Mouse (Mus musculus) embryonic facial prominence, embryonic 13.5 days (tissue): ENCODE data around the gene Thy1. TPM values are rescaled to one million over a fixed set of nuclear protein-coding genes. Genes with fewer than 3 reads are reported as not detected.
A peak's percentile ranks its signal among the peaks of the same experiment; 100 is the strongest.

Source experiments
- ATAC-seq: fragments of 200-750 bp; cut with Nextera tagmentation; 2 replicates; pipeline ENCODE4 v1.8.0; 2017; ENCODE audit warnings: low read depth; ENCODE audit not compliant: insufficient number of reproducible peaks, insufficient read depth, low FRiP score, low TSS enrichment
- H3K27ac ChIP-seq: fragments of 300-500 bp; sonication (generic); 2 replicates; pipeline ENCODE4 v1.5.1; 2015; ENCODE audit warnings: moderate library complexity, mild to moderate bottlenecking, inconsistent platforms
- H3K27me3 ChIP-seq: fragments of 300-500 bp; sonication (generic); 2 replicates; pipeline ENCODE4 v1.6.1; 2015; ENCODE audit warnings: mild to moderate bottlenecking, inconsistent platforms
- H3K36me3 ChIP-seq: fragments of 300-500 bp; sonication (generic); 2 replicates; pipeline ENCODE4 v1.6.1; 2015; ENCODE audit warnings: mild to moderate bottlenecking, inconsistent platforms
- H3K4me1 ChIP-seq: fragments of 300-500 bp; sonication (generic); 2 replicates; pipeline ENCODE4 v1.6.1; 2015; ENCODE audit warnings: inconsistent platforms
- H3K4me2 ChIP-seq: fragments of 300-500 bp; sonication (generic); 2 replicates; pipeline ENCODE4 v1.6.1; 2015; ENCODE audit warnings: moderate library complexity, mild to moderate bottlenecking, inconsistent platforms
- H3K4me3 ChIP-seq: fragments of 300-500 bp; sonication (generic); 2 replicates; pipeline ENCODE4 v1.5.1; 2015; ENCODE audit warnings: mild to moderate bottlenecking, inconsistent platforms
- H3K9ac ChIP-seq: fragments of 300-500 bp; sonication (generic); 2 replicates; pipeline ENCODE4 v1.6.1; 2015; ENCODE audit warnings: mild to moderate bottlenecking, inconsistent platforms
- H3K9me3 ChIP-seq: fragments of 300-500 bp; sonication (generic); 2 replicates; pipeline ENCODE4 v1.6.1; 2016; ENCODE audit warnings: inconsistent platforms
- WGBS: fragments of 180-500 bp; shearing (Covaris S2); methylation state at CpG from one replicate; pipeline ENCODE4 v1.1.7; 2015; ENCODE audit warnings: mixed read lengths; 5-methylcytosine and 5-hydroxymethylcytosine counted together
- polyA plus RNA-seq: library from polyadenylated mRNA; unstranded; fragments of >200 nt; fragmentation: Nextera tagmentation; extraction: Ambion mirVana; gene quantifications from 2 replicates; pipeline ENCODE4 v1.2.1, GENCODE M21; 2015

The Thy1 gene
- polyA plus RNA-seq: 4.3 and 5.6 TPM in 2 replicates

GRCm38 (mm10) chr9:44042836-44043707 lies at the start of gene Thy1:
TSS of gene Thy1 (plus strand) at chr9:44043384.
- Histone ChIP-seq H3K4me3 (peak within 1 kb of the TSS; percentile 41), H3K27me3 (peaks cover 54% of the 10 kb centered on the region), H3K4me1 (peaks cover 22% of the 10 kb centered on the region), H3K4me2 (peak within 1 kb of the TSS; percentile 68), H3K27ac (no peak within 1 kb of the TSS), H3K36me3 (no peaks in the 10 kb centered on the region), H3K9ac (peak within 1 kb of the TSS; percentile 44), H3K9me3 (no peaks in the 10 kb centered on the region)
- WGBS: under 1% methylated on average over 30 of the region's 30 CpGs
- no peak for ATAC-seq

DNA sequence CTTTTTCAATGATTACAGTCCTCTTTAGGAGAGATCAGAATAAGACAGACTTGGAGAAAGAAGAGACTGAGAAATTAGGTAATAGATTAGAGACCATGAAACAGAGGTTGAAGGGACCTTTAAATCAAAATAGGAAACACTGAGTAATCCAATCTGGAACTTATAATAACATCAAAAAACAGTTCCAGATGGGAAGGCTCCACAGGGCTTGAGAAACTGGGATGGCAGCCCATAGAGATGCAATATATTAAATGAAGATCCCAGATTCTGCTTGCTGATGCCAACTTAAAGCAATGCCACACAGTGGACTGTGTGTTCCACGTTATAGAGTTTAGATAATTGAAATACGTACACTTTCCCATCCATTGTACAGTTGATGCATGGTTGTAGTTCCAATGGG lies 45.5 kb upstream of the Thy1 start:
- WGBS: 34% methylated on average over 2 of the region's 2 CpGs
- H3K4me3 ChIP-seq: no peak overlapping the region
- peaks cover 27% of the 10 kb centered on the region for H3K4me1 ChIP-seq
- no peak overlapping the region for H3K9ac ChIP-seq
- no peaks in the 10 kb centered on the region for H3K9me3 ChIP-seq
- H3K27me3 ChIP-seq: no peaks in the 10 kb centered on the region
- H3K36me3 ChIP-seq: no peaks in the 10 kb centered on the region
- no peak overlapping the region for H3K27ac ChIP-seq
- no peak for ATAC-seq
- H3K4me2 ChIP-seq: no peak overlapping the region

GRCm38 (mm10) chr9:43998851-43999250 lies 44.3 kb upstream of the Thy1 start:
- Histone ChIP-seq H3K4me1 (peaks cover 16% of the 10 kb centered on the region), H3K36me3 (no peaks in the 10 kb centered on the region), H3K4me2 (no peak overlapping the region), H3K27me3 (no peaks in the 10 kb centered on the region), H3K9ac (no peak overlapping the region), H3K4me3 (no peak overlapping the region), H3K9me3 (no peaks in the 10 kb centered on the region), H3K27ac (no peak overlapping the region)
- WGBS: 56% methylated on average over 4 of the region's 4 CpGs
- ATAC-seq: no peak

- Histone ChIP-seq H3K4me2 (no peak overlapping the region), H3K27me3 (no peaks in the 10 kb centered on the region), H3K9ac (no peak overlapping the region), H3K4me3 (no peak overlapping the region), H3K9me3 (no peaks in the 10 kb centered on the region), H3K4me1 (no peaks in the 10 kb centered on the region), H3K27ac (no peak overlapping the region), H3K36me3 (no peaks in the 10 kb centered on the region)
- 76% methylated on average over 3 of the region's 3 CpGs for WGBS
- no peak for ATAC-seq
Measured at GRCm38 (mm10) chr9:44004362-44004761, 38.8 kb upstream of the Thy1 start.

DNA sequence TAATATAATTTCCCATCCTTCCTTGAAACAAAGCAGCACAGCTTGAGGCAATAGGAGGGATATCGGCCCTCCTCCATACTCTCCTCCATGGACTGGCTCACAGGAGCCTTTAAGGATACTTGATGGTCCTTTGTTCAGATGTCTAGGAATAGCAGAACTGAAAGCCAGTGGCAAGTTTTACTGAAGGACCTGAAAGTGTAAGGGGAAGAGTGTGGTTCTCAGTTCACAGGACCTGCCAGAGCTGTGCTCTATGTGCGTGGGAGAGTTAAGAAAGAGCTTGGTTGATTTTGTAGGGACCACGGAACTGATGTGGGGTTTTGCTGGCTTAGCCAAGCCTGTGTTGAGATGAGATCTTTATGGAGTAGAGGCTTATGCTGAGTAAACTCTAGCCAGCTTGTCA lies 37.9 kb upstream of the Thy1 start:
- Histone ChIP-seq H3K4me1 (no peaks in the 10 kb centered on the region), H3K36me3 (no peaks in the 10 kb centered on the region), H3K27me3 (no peaks in the 10 kb centered on the region), H3K4me2 (no peak overlapping the region), H3K9me3 (no peaks in the 10 kb centered on the region), H3K27ac (no peak overlapping the region), H3K9ac (no peak overlapping the region), H3K4me3 (no peak overlapping the region)
- no peak for ATAC-seq
- 75% methylated on average over 3 of the region's 3 CpGs for WGBS

- Histone ChIP-seq H3K27me3 (no peaks in the 10 kb centered on the region), H3K4me1 (peaks cover 3% of the 10 kb centered on the region; the same call in 1 of the 2 replicates), H3K27ac (no peak overlapping the region), H3K36me3 (no peaks in the 10 kb centered on the region), H3K4me2 (no peak overlapping the region), H3K9me3 (no peaks in the 10 kb centered on the region), H3K9ac (no peak overlapping the region), H3K4me3 (no peak overlapping the region)
- 65% methylated on average over 2 of the region's 2 CpGs for WGBS
- no peak for ATAC-seq
Measured at GRCm38 (mm10) chr9:44007323-44007722, 35.9 kb upstream of the Thy1 start.

- H3K4me3 ChIP-seq: no peak overlapping the region
- no peak for ATAC-seq
- no peak overlapping the region for H3K4me2 ChIP-seq
- peaks cover 10% of the 10 kb centered on the region; the same call in 1 of the 2 replicates for H3K4me1 ChIP-seq
- H3K9ac ChIP-seq: no peak overlapping the region
- no peak overlapping the region for H3K27ac ChIP-seq
- H3K27me3 ChIP-seq: no peaks in the 10 kb centered on the region
- no peaks in the 10 kb centered on the region for H3K9me3 ChIP-seq
- no peaks in the 10 kb centered on the region for H3K36me3 ChIP-seq
- 77% methylated on average over 3 of the region's 3 CpGs for WGBS
Measured at GRCm38 (mm10) chr9:44007991-44008390, 35.2 kb upstream of the Thy1 start.

- WGBS: 78% methylated on average over 3 of the region's 3 CpGs
- H3K9me3 ChIP-seq: no peaks in the 10 kb centered on the region
- H3K9ac ChIP-seq: no peak overlapping the region
- no peak overlapping the region for H3K4me3 ChIP-seq
- H3K4me2 ChIP-seq: no peak overlapping the region
- no peaks in the 10 kb centered on the region for H3K27me3 ChIP-seq
- H3K36me3 ChIP-seq: no peaks in the 10 kb centered on the region
- no peak for ATAC-seq
- H3K4me1 ChIP-seq: peaks cover 14% of the 10 kb centered on the region; the same call in 1 of the 2 replicates
- no peak overlapping the region for H3K27ac ChIP-seq
Measured at GRCm38 (mm10) chr9:44010900-44011299, 32.3 kb upstream of the Thy1 start.

GRCm38 (mm10) chr9:44011668-44012067 lies 31.5 kb upstream of the Thy1 start:
- Histone ChIP-seq H3K4me2 (no peak overlapping the region), H3K27me3 (no peaks in the 10 kb centered on the region), H3K9me3 (no peaks in the 10 kb centered on the region), H3K27ac (no peak overlapping the region), H3K36me3 (no peaks in the 10 kb centered on the region), H3K4me3 (no peak overlapping the region), H3K4me1 (peaks cover 14% of the 10 kb centered on the region; the same call in 1 of the 2 replicates), H3K9ac (no peak overlapping the region)
- ATAC-seq: no peak
- WGBS: 79% methylated on average over 5 of the region's 5 CpGs

DNA sequence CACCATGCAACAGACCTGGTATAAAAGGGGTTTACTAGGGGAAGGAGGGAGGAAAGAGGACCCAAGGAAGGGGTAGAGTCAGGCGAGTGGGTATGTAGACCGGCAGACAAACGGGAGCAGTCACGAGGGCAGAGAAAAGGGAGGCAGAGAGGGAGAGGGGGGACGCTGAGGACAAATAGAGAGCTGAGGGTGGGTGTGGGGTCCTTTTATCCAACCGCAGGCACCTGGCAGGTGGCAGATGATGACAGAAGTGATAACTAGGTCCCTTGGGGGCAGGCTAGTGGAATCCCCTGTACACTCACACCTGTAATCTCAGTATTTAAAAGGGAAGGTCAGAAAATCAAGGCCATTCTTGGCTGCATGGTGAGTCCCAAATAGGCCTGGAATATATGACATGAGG lies 31.0 kb upstream of the Thy1 start:
- 68% methylated on average over 6 of the region's 6 CpGs for WGBS

GRCm38 (mm10) chr9:44012761-44013301 lies 30.4 kb upstream of the Thy1 start:
- H3K27me3 ChIP-seq: no peaks in the 10 kb centered on the region
- H3K27ac ChIP-seq: no peak overlapping the region
- 36% methylated on average over 8 of the region's 8 CpGs for WGBS
- ATAC-seq: no peak
- no peaks in the 10 kb centered on the region for H3K9me3 ChIP-seq
- no peak overlapping the region for H3K4me2 ChIP-seq
- H3K9ac ChIP-seq: no peak overlapping the region
- no peaks in the 10 kb centered on the region for H3K36me3 ChIP-seq
- peaks cover 14% of the 10 kb centered on the region; the same call in 1 of the 2 replicates for H3K4me1 ChIP-seq
- no peak overlapping the region for H3K4me3 ChIP-seq

More for the DNA sequence above, 31.0 kb upstream of the Thy1 start:
- H3K9me3 ChIP-seq: no peaks in the 10 kb centered on the region
- H3K27ac ChIP-seq: no peak overlapping the region
- H3K9ac ChIP-seq: no peak overlapping the region
- peaks cover 14% of the 10 kb centered on the region; the same call in 1 of the 2 replicates for H3K4me1 ChIP-seq
- no peak overlapping the region for H3K4me2 ChIP-seq
- ATAC-seq: no peak
- H3K4me3 ChIP-seq: no peak overlapping the region
- H3K27me3 ChIP-seq: no peaks in the 10 kb centered on the region
- no peaks in the 10 kb centered on the region for H3K36me3 ChIP-seq

DNA sequence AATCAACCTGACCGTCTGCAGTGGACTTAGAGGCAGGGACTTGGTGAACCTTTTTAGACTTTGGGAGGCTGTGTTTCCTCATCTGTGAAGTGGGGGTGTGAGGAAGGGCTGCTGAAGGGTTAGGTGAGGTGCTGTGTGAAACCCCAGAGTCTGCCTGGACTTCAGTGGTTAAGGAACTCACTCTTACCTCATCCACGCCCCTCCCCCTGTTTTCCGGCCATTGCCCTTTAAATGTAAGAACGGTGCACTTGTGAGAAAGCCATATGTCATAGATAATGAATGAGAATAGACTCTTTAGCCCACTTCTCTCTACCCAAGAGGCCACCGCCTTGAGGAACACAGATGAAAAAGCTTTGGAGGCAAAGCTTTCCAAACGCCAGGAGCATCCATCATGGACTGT lies 29.4 kb upstream of the Thy1 start:
- no peaks in the 10 kb centered on the region for H3K9me3 ChIP-seq
- peaks cover 14% of the 10 kb centered on the region; the same call in 1 of the 2 replicates for H3K4me1 ChIP-seq
- ATAC-seq: no peak
- 78% methylated on average over 6 of the region's 6 CpGs for WGBS
- no peak overlapping the region for H3K9ac ChIP-seq
- H3K36me3 ChIP-seq: no peaks in the 10 kb centered on the region
- no peaks in the 10 kb centered on the region for H3K27me3 ChIP-seq
- no peak overlapping the region for H3K4me2 ChIP-seq
- no peak overlapping the region for H3K4me3 ChIP-seq
- no peak overlapping the region for H3K27ac ChIP-seq
